In the genomic region with DNA sequence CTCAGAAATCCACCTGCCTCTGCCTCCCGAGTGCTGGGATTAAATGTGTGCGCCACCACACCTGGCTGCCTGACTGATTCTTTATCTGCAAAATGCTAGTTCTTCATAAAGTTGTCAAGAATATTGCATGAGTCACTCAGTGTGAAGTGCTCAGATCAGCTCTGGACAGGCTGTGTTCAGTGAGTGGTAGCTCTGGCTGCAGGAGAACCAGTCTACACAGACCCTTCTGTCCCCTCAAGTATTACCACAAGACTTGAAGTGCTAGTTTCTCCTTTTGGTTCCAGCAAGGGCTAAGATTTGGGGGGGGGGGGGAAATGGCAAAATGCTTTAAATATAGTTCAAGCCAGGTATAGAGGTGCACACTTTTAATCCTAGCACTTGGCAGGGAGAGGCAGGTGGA, we compare ENCODE assay signal across 16 mouse cellular contexts.
"Had no signal": no experiment of that assay in that cellular context is flagged by ENCODE, and none has a peak within 500 bp of the region (broad histone marks: within the 10 kb centered on the region; RNA-seq: fewer than 3 reads in every experiment).

No protein-coding gene starts in this region.

- DNase-seq: retina, postnatal 1 day; right cerebral cortex, adult 18-20 months; right cerebral cortex, postnatal 14 days; right cerebral cortex, postnatal 25 days; right cerebral cortex, postnatal 4 days; spleen, adult 18-20 months; thymus, adult 18-20 months; thymus, adult 2 months; thymus, postnatal 14 days; thymus, postnatal 25 days; thymus, postnatal 36 days; thymus, postnatal 4 days had no signal

- H3K4me2 ChIP-seq: neural tube, embryonic 13.5 days; neural tube, embryonic 15.5 days; stomach, embryonic 15.5 days had no signal

- H3K9ac ChIP-seq: neural tube, embryonic 13.5 days; neural tube, embryonic 15.5 days; stomach, embryonic 15.5 days had no signal

- H3K27me3 ChIP-seq: neural tube, embryonic 13.5 days; neural tube, embryonic 15.5 days; stomach, embryonic 15.5 days had no signal

- H3K27ac ChIP-seq: neural tube, embryonic 13.5 days; neural tube, embryonic 15.5 days; stomach, embryonic 15.5 days; stomach, postnatal 0 days had no signal

- H3K36me3 ChIP-seq: stomach, embryonic 15.5 days had no signal

- H3K9me3 ChIP-seq: neural tube, embryonic 13.5 days; neural tube, embryonic 15.5 days; stomach, embryonic 15.5 days had no signal

- H3K4me3 ChIP-seq: neural tube, embryonic 13.5 days; neural tube, embryonic 15.5 days; stomach, embryonic 15.5 days had no signal

- H3K4me1 ChIP-seq: neural tube, embryonic 15.5 days; stomach, embryonic 15.5 days had no signal
